ENCODE assay signal across 8 mouse cellular contexts in genomic region chr19:45016341-45017215, GRCm38 (mm10). TPM values are rescaled to one million over a fixed set of nuclear protein-coding genes. Genes with fewer than 3 reads are reported as not detected.
DNase-seq lines count a peak whose midpoint lies in the region; ATAC-seq and TF ChIP-seq lines count a peak whose summit lies in the region.

No protein-coding gene starts in this region.

- ATAC-seq in forebrain, embryonic 13.5 days, result peak; percentile 26; the same call in 1 of the 2 replicates
- peak; percentile 40 for ATAC-seq in lung, postnatal 0 days

- H3K27me3 ChIP-seq in forebrain, embryonic 13.5 days, result no peaks in the 10 kb centered on the region
- H3K27me3 ChIP-seq in lung, postnatal 0 days (replicated peaks; ENCODE audit: insufficient read depth, low read length), result no peaks in the 10 kb centered on the region

- H3K4me3 ChIP-seq in brown adipose tissue, adult 24 weeks (ENCODE audit: insufficient read depth, low read depth, low read length), result peak overlapping the region; percentile 92
- peak overlapping the region; percentile 72 for H3K4me3 ChIP-seq in forebrain, embryonic 13.5 days
- peak overlapping the region; percentile 62 for H3K4me3 ChIP-seq in layer of hippocampus, adult 2 months
- peak overlapping the region; percentile 63 for H3K4me3 ChIP-seq in lung, postnatal 0 days (ENCODE audit: low read depth, low read length)

- no peak for TF ChIP-seq CTCF in layer of hippocampus, adult 2 months (conservative IDR thresholded peaks at IDR 0.05)
- TF ChIP-seq CTCF in lung, postnatal 0 days (IDR thresholded peaks at IDR 0.05), result no peak

- intact Hi-C loops in heart, postnatal 25 days (cut with DNase I), result no loop called here

- 0% methylated on average over 16 of the region's 18 CpGs for WGBS in forebrain, embryonic 13.5 days
- WGBS in lung, postnatal 0 days, result 1% methylated on average over 16 of the region's 18 CpGs

- peak overlapping the region; percentile 91 for H3K9ac ChIP-seq in forebrain, embryonic 13.5 days
- H3K9ac ChIP-seq in lung, postnatal 0 days (replicated peaks; ENCODE audit: low read depth), result peak overlapping the region; percentile 77

- H3K9me3 ChIP-seq in forebrain, embryonic 13.5 days (replicated peaks), result no peaks in the 10 kb centered on the region
- H3K9me3 ChIP-seq in lung, postnatal 0 days (ENCODE audit: low read length), result no peaks in the 10 kb centered on the region

- H3K4me1 ChIP-seq in brown adipose tissue, adult 24 weeks (ENCODE audit: control insufficient read depth, insufficient read depth, insufficient read length, low read length), result peaks cover 17% of the 10 kb centered on the region
- peaks cover 69% of the 10 kb centered on the region for H3K4me1 ChIP-seq in forebrain, embryonic 13.5 days
- peaks cover 26% of the 10 kb centered on the region for H3K4me1 ChIP-seq in lung, postnatal 0 days (ENCODE audit: insufficient read depth, low read depth, low read length)

- no peak for TF ChIP-seq EP300 in lung, postnatal 0 days (IDR thresholded peaks at IDR 0.05)

- peak overlapping the region; percentile 99 for H3K27ac ChIP-seq in brown adipose tissue, adult 24 weeks (replicated peaks; ENCODE audit: low read depth, low read length)
- peak overlapping the region; percentile 97 for H3K27ac ChIP-seq in forebrain, embryonic 13.5 days
- peak overlapping the region; percentile 91 for H3K27ac ChIP-seq in layer of hippocampus, adult 2 months
- peak overlapping the region; percentile 99 for H3K27ac ChIP-seq in lung, postnatal 0 days (ENCODE audit: low read length)

- peak overlapping the region; percentile 88 for H3K4me2 ChIP-seq in forebrain, embryonic 13.5 days
- H3K4me2 ChIP-seq in lung, postnatal 0 days (replicated peaks; ENCODE audit: low read depth, low read length), result peak overlapping the region; percentile 76

- H3K36me3 ChIP-seq in forebrain, embryonic 13.5 days (ENCODE audit: poor library complexity, severe bottlenecking), result peaks cover 7% of the 10 kb centered on the region
- no peaks in the 10 kb centered on the region for H3K36me3 ChIP-seq in lung, postnatal 0 days (ENCODE audit: insufficient read depth, low read length)

- peak; percentile 30 for DNase-seq in MEL-GATA-1-ER (ENCODE audit: extremely low read depth, low read depth)
- DNase-seq in heart, postnatal 25 days (ENCODE audit: low spot score), result peak; percentile 73
- peak in 1 of 2 experiments; percentile 59 for DNase-seq in layer of hippocampus, adult 2 months (ENCODE audit: low spot score in 2 of 2)
- DNase-seq in lung, postnatal 0 days (ENCODE audit: low spot score), result peak; percentile 95
- peak; percentile 75 for DNase-seq in retina, embryonic 14.5 days (ENCODE audit: low spot score)
- no peak for DNase-seq in thymus, postnatal 0 days (ENCODE audit: low spot score)

RNA-seq across cellular contexts. Expression of gene Lzts2, which starts 2.4 kb away (rescaled TPM):
- polyA plus RNA-seq in brown adipose tissue, adult 24 weeks (2012; ENCODE audit: insufficient read depth, insufficient read length, missing spikeins), result 32.4 and 34.7 TPM in 2 replicates
- 24.5 and 24.7 TPM in 2 replicates for polyA plus RNA-seq in forebrain, embryonic 13.5 days (2015; fragmentation: Nextera tagmentation; extraction: Ambion mirVana)
- total RNA-seq in heart, postnatal 25 days (2021), result 10 to 100 TPM; 52.0 to 69.7 TPM
- total RNA-seq in layer of hippocampus, adult 2 months (2021), result 10 to 100 TPM; 28.5 to 30.1 TPM
- 56.0 and 59.4 TPM in 2 replicates for polyA plus RNA-seq in lung, postnatal 0 days (2015; fragmentation: Nextera tagmentation; extraction: Ambion mirVana)
- polyA plus RNA-seq in thymus, postnatal 0 days (2015; fragmentation: Nextera tagmentation; extraction: Ambion mirVana), result 12.5 and 13.2 TPM in 2 replicates

RNA-seq across cellular contexts. Expression of gene Mrpl43, which starts 10.3 kb away (rescaled TPM):
- polyA plus RNA-seq in brown adipose tissue, adult 24 weeks (2012; ENCODE audit: insufficient read depth, insufficient read length, missing spikeins), result 53.4 and 58.6 TPM in 2 replicates
- 82.2 and 89.7 TPM in 2 replicates for polyA plus RNA-seq in forebrain, embryonic 13.5 days (2015; fragmentation: Nextera tagmentation; extraction: Ambion mirVana)
- 10 to 100 TPM; 54.9 to 55.4 TPM for total RNA-seq in heart, postnatal 25 days (2021)
- 10 to 100 TPM; 38.6 to 41.1 TPM for total RNA-seq in layer of hippocampus, adult 2 months (2021)
- polyA plus RNA-seq in lung, postnatal 0 days (2015; fragmentation: Nextera tagmentation; extraction: Ambion mirVana), result 62.6 and 63.3 TPM in 2 replicates
- 89.1 and 102 TPM in 2 replicates for polyA plus RNA-seq in thymus, postnatal 0 days (2015; fragmentation: Nextera tagmentation; extraction: Ambion mirVana)

RNA-seq across cellular contexts. Expression of gene Twnk, which starts 11.1 kb away (rescaled TPM):
- 9.1 and 11.1 TPM in 2 replicates for polyA plus RNA-seq in brown adipose tissue, adult 24 weeks (2012; ENCODE audit: insufficient read depth, insufficient read length, missing spikeins)
- polyA plus RNA-seq in forebrain, embryonic 13.5 days (2015; fragmentation: Nextera tagmentation; extraction: Ambion mirVana), result 21.1 and 22.2 TPM in 2 replicates
- total RNA-seq in heart, postnatal 25 days (2021), result 10 to 100 TPM; 27.4 to 28.4 TPM
- 10 to 100 TPM; 14.7 to 15.3 TPM for total RNA-seq in layer of hippocampus, adult 2 months (2021)
- 7.5 and 7.9 TPM in 2 replicates for polyA plus RNA-seq in lung, postnatal 0 days (2015; fragmentation: Nextera tagmentation; extraction: Ambion mirVana)
- polyA plus RNA-seq in thymus, postnatal 0 days (2015; fragmentation: Nextera tagmentation; extraction: Ambion mirVana), result 13.4 and 15.5 TPM in 2 replicates

RNA-seq across cellular contexts. Expression of gene Sema4g, which starts 27.7 kb away (rescaled TPM):
- polyA plus RNA-seq in brown adipose tissue, adult 24 weeks (2012; ENCODE audit: insufficient read depth, insufficient read length, missing spikeins), result 0.25 and 0.55 TPM in 2 replicates
- 9.7 and 11.7 TPM in 2 replicates for polyA plus RNA-seq in forebrain, embryonic 13.5 days (2015; fragmentation: Nextera tagmentation; extraction: Ambion mirVana)
- total RNA-seq in heart, postnatal 25 days (2021), result under 1 TPM; 0.26 to 0.39 TPM
- total RNA-seq in layer of hippocampus, adult 2 months (2021), result 10 to 100 TPM; 20.0 to 21.6 TPM
- 0.47 and 1.0 TPM in 2 replicates for polyA plus RNA-seq in lung, postnatal 0 days (2015; fragmentation: Nextera tagmentation; extraction: Ambion mirVana)
- 0.62 and 1.2 TPM in 2 replicates for polyA plus RNA-seq in thymus, postnatal 0 days (2015; fragmentation: Nextera tagmentation; extraction: Ambion mirVana)

RNA-seq across cellular contexts. Expression of gene Pdzd7, which starts 28.9 kb away (rescaled TPM):
- polyA plus RNA-seq in brown adipose tissue, adult 24 weeks (2012; ENCODE audit: insufficient read depth, insufficient read length, missing spikeins), result not detected in 2 replicates
- 0.92 and 1.5 TPM in 2 replicates for polyA plus RNA-seq in forebrain, embryonic 13.5 days (2015; fragmentation: Nextera tagmentation; extraction: Ambion mirVana)
- under 1 TPM in 1 of 2 experiments, not detected in 1; 0.16 TPM for total RNA-seq in heart, postnatal 25 days (2021)
- 1 to 10 TPM; 2.1 to 3.3 TPM for total RNA-seq in layer of hippocampus, adult 2 months (2021)
- polyA plus RNA-seq in lung, postnatal 0 days (2015; fragmentation: Nextera tagmentation; extraction: Ambion mirVana), result 0.12 and 0.13 TPM in 2 replicates
- polyA plus RNA-seq in thymus, postnatal 0 days (2015; fragmentation: Nextera tagmentation; extraction: Ambion mirVana), result 0.05 and 0.08 TPM in 2 replicates
